Mouse (Mus musculus) CH12.LX (cell line): Measurements from ENCODE around the gene Zfp212. TPM values are rescaled to one million over a fixed set of nuclear protein-coding genes. Genes with fewer than 3 reads are reported as not detected.
A peak's percentile ranks its signal among the peaks of the same experiment; 100 is the strongest.

ENCODE experiments used
- DNase-seq: peaks from one replicate; pipeline ENCODE4 v3.0.0-alpha.2; 2013; ENCODE audit errors: extremely low read depth
- H3K27ac ChIP-seq: 2 replicates; pipeline ENCODE4 v1.5.1; 2012; ENCODE audit warnings: low read depth, mild to moderate bottlenecking, control low read depth, moderate library complexity; ENCODE audit not compliant: insufficient read depth
- H3K27me3 ChIP-seq: replicated peaks from 2 replicates; pipeline ENCODE3; 2012; ENCODE audit warnings: inconsistent platforms
- H3K36me3 ChIP-seq, 2 experiments: replicated peaks in 1 of 2; 2 replicates each; pipeline versions ENCODE3 to v1.6.1; 2012; ENCODE audit warnings: inconsistent platforms in 1 of 2, low read length in 1 of 2, mild to moderate bottlenecking in 1 of 2, mixed read lengths in 1 of 2, moderate library complexity in 1 of 2; ENCODE audit not compliant: control insufficient read depth in 1 of 2, insufficient read depth in 1 of 2
- H3K4me1 ChIP-seq, 2 experiments: 2 replicates each; pipeline ENCODE4 v1.6.1; 2012; ENCODE audit warnings: inconsistent platforms in 1 of 2, moderate library complexity in 1 of 2; ENCODE audit not compliant: insufficient read depth in 2 of 2, control insufficient read depth in 1 of 2
- H3K4me2 ChIP-seq: 2 replicates; pipeline ENCODE4 v1.6.1; 2012; ENCODE audit warnings: low read depth, mild to moderate bottlenecking, control low read depth; ENCODE audit not compliant: poor library complexity, insufficient read depth, severe bottlenecking
- H3K4me3 ChIP-seq, 3 experiments: fragments of 150-350 bp in 1 of 3; sonication (generic) in 1 of 3; replicated peaks in 1 of 3; 2 replicates each; pipeline versions ENCODE3 to v1.5.1; 2011 to 2012; ENCODE audit warnings: low read depth in 2 of 3, low read length in 2 of 3, mild to moderate bottlenecking in 2 of 3, moderate library complexity in 2 of 3, control low read depth in 1 of 3, improper control_type of control experiment in 1 of 3, inconsistent platforms in 1 of 3, mixed read lengths in 1 of 3; ENCODE audit not compliant: poor library complexity in 1 of 3
- H3K79me2 ChIP-seq: replicated peaks from 2 replicates; pipeline ENCODE4 v1.6.1; 2012; ENCODE audit warnings: mild to moderate bottlenecking, moderate library complexity; ENCODE audit not compliant: control insufficient read depth, poor library complexity, insufficient read depth, severe bottlenecking; ENCODE audit errors: extremely low read depth
- H3K9ac ChIP-seq: 2 replicates; pipeline ENCODE4 v1.6.1; 2012; ENCODE audit warnings: low read depth, mild to moderate bottlenecking, control low read depth, moderate library complexity; ENCODE audit not compliant: insufficient read depth
- H3K9me3 ChIP-seq: replicated peaks from 2 replicates; pipeline ENCODE3; 2012; ENCODE audit warnings: low read length, inconsistent platforms, mixed read lengths
- BHLHE40 ChIP-seq: IDR thresholded peaks from 2 replicates; pipeline ENCODE4 v1.6.1; 2011; ENCODE audit warnings: mild to moderate bottlenecking, low read depth, low read length, improper control_type of control experiment
- CHD1 ChIP-seq: IDR thresholded peaks from 2 replicates; pipeline ENCODE4 v1.6.1; 2012; ENCODE audit warnings: low read depth, low read length, improper control_type of control experiment, inconsistent platforms
- CHD2 ChIP-seq: IDR thresholded peaks from 2 replicates; pipeline ENCODE4 v1.6.1; 2011; ENCODE audit warnings: low read length, improper control_type of control experiment
- CTCF ChIP-seq, 2 experiments: IDR thresholded peaks in 1 of 2; conservative IDR thresholded peaks in 1 of 2; 2 replicates each; pipeline ENCODE4 v1.5.1; 2011 to 2012; ENCODE audit warnings: low read depth in 2 of 2, low read length in 2 of 2, improper control_type of control experiment in 1 of 2, inconsistent platforms in 1 of 2, mild to moderate bottlenecking in 1 of 2, moderate library complexity in 1 of 2
- E2F4 ChIP-seq: IDR thresholded peaks from 2 replicates; pipeline ENCODE4 v1.6.1; 2011; ENCODE audit warnings: low read depth, low read length, improper control_type of control experiment; ENCODE audit not compliant: insufficient replicate concordance
- ELF1 ChIP-seq: IDR thresholded peaks from 2 replicates; pipeline ENCODE4 v1.6.1; 2014; ENCODE audit warnings: low read depth, mild to moderate bottlenecking, inconsistent platforms, low read length, improper control_type of control experiment
- EP300 ChIP-seq: IDR thresholded peaks from 2 replicates; pipeline ENCODE4 v1.6.1; 2011; ENCODE audit warnings: low read length, improper control_type of control experiment
- ETS1 ChIP-seq: conservative IDR thresholded peaks from 2 replicates; pipeline ENCODE4 v1.6.1; 2012; ENCODE audit warnings: low read depth, mild to moderate bottlenecking, inconsistent platforms, low read length, improper control_type of control experiment, moderate library complexity
- IRF4 ChIP-seq: IDR thresholded peaks from 2 replicates; pipeline ENCODE4 v1.6.1; 2014; ENCODE audit warnings: low read depth, mild to moderate bottlenecking, inconsistent platforms, low read length, improper control_type of control experiment
- JUND ChIP-seq: conservative IDR thresholded peaks from 2 replicates; pipeline ENCODE4 v1.6.1; 2011; ENCODE audit warnings: low read depth, low read length, improper control_type of control experiment
- MAX ChIP-seq: IDR thresholded peaks from 2 replicates; pipeline ENCODE4 v1.6.1; 2011; ENCODE audit warnings: low read length, improper control_type of control experiment
- MAZ ChIP-seq: IDR thresholded peaks from 2 replicates; pipeline ENCODE4 v1.6.1; 2012; ENCODE audit warnings: low read depth, mild to moderate bottlenecking, inconsistent platforms, low read length, improper control_type of control experiment, moderate library complexity
- MYC ChIP-seq: IDR thresholded peaks from 2 replicates; pipeline ENCODE4 v1.6.1; 2011; ENCODE audit warnings: low read depth, mild to moderate bottlenecking, improper control_type of control experiment, low read length
- NELFE ChIP-seq: IDR thresholded peaks from 2 replicates; pipeline ENCODE4 v1.6.1; 2011; ENCODE audit warnings: low read depth, low read length, improper control_type of control experiment
- NRF1 ChIP-seq: IDR thresholded peaks from 2 replicates; pipeline ENCODE4 v1.6.1; 2014; ENCODE audit warnings: low read depth, mild to moderate bottlenecking, inconsistent platforms, low read length, improper control_type of control experiment, moderate library complexity
- PAX5 ChIP-seq: IDR thresholded peaks from 2 replicates; pipeline ENCODE4 v1.6.1; 2012; ENCODE audit warnings: low read length, inconsistent platforms, mixed read lengths
- POLR2A ChIP-seq: IDR thresholded peaks from 2 replicates; pipeline ENCODE4 v1.6.1; 2011; ENCODE audit warnings: low read depth, mild to moderate bottlenecking, improper control_type of control experiment, low read length
- SIN3A ChIP-seq: IDR thresholded peaks from 2 replicates; pipeline ENCODE4 v1.6.1; 2012; ENCODE audit warnings: low read length, improper control_type of control experiment, inconsistent platforms
- SMC3 ChIP-seq: IDR thresholded peaks from 2 replicates; pipeline ENCODE4 v1.6.1; 2011; ENCODE audit warnings: low read depth, low read length, improper control_type of control experiment
- TBP ChIP-seq: conservative IDR thresholded peaks from 2 replicates; pipeline ENCODE4 v1.6.1; 2011; ENCODE audit warnings: low read depth, low read length, improper control_type of control experiment
- TCF12 ChIP-seq: IDR thresholded peaks from 2 replicates; pipeline ENCODE4 v1.6.1; 2014; ENCODE audit warnings: low read depth, mild to moderate bottlenecking, inconsistent platforms, low read length, improper control_type of control experiment
- UBTF ChIP-seq: IDR thresholded peaks from 2 replicates; pipeline ENCODE4 v1.6.1; 2012; ENCODE audit warnings: low read depth, mild to moderate bottlenecking, inconsistent platforms, low read length, improper control_type of control experiment, moderate library complexity
- ZC3H11A ChIP-seq: IDR thresholded peaks from 2 replicates; pipeline ENCODE4 v1.6.1; 2012; ENCODE audit warnings: low read depth, mild to moderate bottlenecking, inconsistent platforms, low read length, improper control_type of control experiment
- ZNF384 ChIP-seq: IDR thresholded peaks from 2 replicates; pipeline ENCODE4 v1.6.1; 2012; ENCODE audit warnings: low read depth, low read length, improper control_type of control experiment, inconsistent platforms
- dilution Hi-C: fragments of 300-500 bp; cut with MboI; formaldehyde crosslinking; loops from 2 replicates; pipeline ENCODE4 v1.14.3; 2020; ENCODE audit warnings: low sequenced_read_pairs; ENCODE audit not compliant: extremely low pct_unique_long_range_greater_than_20kb, extremely low pct_ligation_motif_present
- in situ Hi-C: fragments of 300-500 bp; cut with MboI; formaldehyde crosslinking; loops from 3 replicates; pipeline ENCODE4 v1.14.3; 2019; ENCODE audit warnings: low sequenced_read_pairs, low pct_ligation_motif_present, low pct_unique_long_range_greater_than_20kb, mixed read lengths
- polyA plus RNA-seq: library from polyadenylated mRNA; unstranded; fragments of >175 nt; gene quantifications from 2 replicates; pipeline ENCODE4 v1.2.1, GENCODE M21; 2012; ENCODE audit warnings: low read depth; ENCODE audit not compliant: insufficient read length
- total RNA-seq, 2 experiments: library from RNA; depleted of rRNA; stranded (reverse); fragments of 300-350 nt in 1 of 2; fragments of >200 nt in 1 of 2; gene quantifications; 2 replicates each; pipeline ENCODE4 v1.2.3; 2012 to 2014

The Zfp212 gene
- total and polyA plus RNA-seq, 3 experiments, result 5.1 to 12.1 (median 6.3) TPM

DNA sequence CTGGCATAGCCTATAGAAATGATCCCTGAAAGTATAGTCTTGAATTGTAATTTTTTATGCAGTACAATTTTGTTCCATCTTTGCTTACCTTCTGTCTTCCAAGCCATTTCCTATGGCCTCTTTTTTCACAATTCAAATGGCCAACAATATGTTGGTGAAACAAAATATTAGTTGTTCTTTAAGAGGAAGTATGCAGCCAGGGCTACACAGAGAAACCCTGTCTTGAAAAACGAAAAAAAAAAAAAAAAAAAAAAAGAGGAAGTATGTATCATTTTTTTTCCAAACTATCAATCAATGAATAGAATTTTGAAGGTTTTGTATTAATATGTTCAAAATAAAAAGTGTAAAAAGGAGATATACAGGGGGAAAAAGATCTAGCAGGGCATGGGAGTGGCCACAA lies 8.6 kb upstream of the Zfp212 start:
- Histone ChIP-seq H3K79me2 (no peaks in the 10 kb centered on the region), H3K4me3 (no peak overlapping the region), H3K9ac (no peak overlapping the region), H3K27me3 (no peaks in the 10 kb centered on the region)
- dilution Hi-C loops, result no loop called here
- no peak for DNase-seq
- TF ChIP-seq JUND (no peak), BHLHE40 (no peak), IRF4 (no peak), ETS1 (no peak), ZNF384 (peak; percentile 81)
- TF ChIP-seq, all 38 proteins: peak for 1
- no peak overlapping the region for H3K27ac ChIP-seq
- H3K4me1 ChIP-seq, result no peaks in the 10 kb centered on the region; a peak in 1 of 4 replicates
- no peak overlapping the region for H3K4me2 ChIP-seq
- peaks cover 0 to 24% of the 10 kb centered on the region in 2 experiments for H3K36me3 ChIP-seq
- in situ Hi-C loops, result no loop called here
- no peaks in the 10 kb centered on the region for H3K9me3 ChIP-seq

- no peak for DNase-seq
- Histone ChIP-seq H3K36me3 (peaks cover 0 to 11% of the 10 kb centered on the region in 2 experiments), H3K4me1 (no peaks in the 10 kb centered on the region; a peak in 1 of 4 replicates), H3K4me3 (no peak overlapping the region), H3K27ac (no peak overlapping the region), H3K9me3 (no peaks in the 10 kb centered on the region), H3K9ac (no peak overlapping the region), H3K4me2 (no peak overlapping the region), H3K27me3 (no peaks in the 10 kb centered on the region), H3K79me2 (no peaks in the 10 kb centered on the region)
- dilution Hi-C loops (no loop called here), in situ Hi-C loops (no loop called here)
- no peak for TF ChIP-seq EP300
- TF ChIP-seq TCF12, result no peak
- no peak for TF ChIP-seq MYC
- no peak for TF ChIP-seq IRF4
- TF ChIP-seq POLR2A, result no peak
- no peak for TF ChIP-seq BHLHE40
- no peak for TF ChIP-seq NRF1
- TF ChIP-seq SMC3, result no peak
- no peak for TF ChIP-seq MAX
- TF ChIP-seq UBTF, result no peak
- no peak for TF ChIP-seq MAZ
- TF ChIP-seq NELFE, result no peak
- no peak for TF ChIP-seq CHD2
- no peak for TF ChIP-seq JUND
Observed at GRCm38 (mm10) chr6:47912991-47913390, 7.3 kb upstream of the Zfp212 start.

DNA sequence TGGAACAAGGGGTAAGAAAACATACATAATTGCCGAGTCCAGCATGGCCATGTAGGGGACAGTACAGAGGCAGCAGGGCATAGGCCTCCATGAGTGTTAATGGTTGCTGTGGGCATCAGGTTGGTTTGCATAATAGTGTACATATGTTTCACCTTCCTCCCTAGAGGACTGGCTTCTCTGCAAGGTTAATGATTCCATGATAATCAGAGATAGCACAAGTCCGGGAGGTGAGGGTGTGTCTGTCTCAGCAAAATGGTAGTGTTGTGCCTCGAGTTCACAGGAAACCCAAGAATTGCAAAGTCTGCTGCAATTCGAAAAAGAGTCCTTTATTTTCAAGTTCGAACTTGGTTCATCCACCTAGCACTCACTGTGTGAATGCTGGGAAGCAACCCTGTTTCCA lies 3.2 kb upstream of the Zfp212 start:
- Histone ChIP-seq H3K27ac (no peak overlapping the region), H3K4me1 (peaks cover 2 to 15% of the 10 kb centered on the region in 2 experiments; a peak in 3 of 4 replicates), H3K36me3 (no peaks in the 10 kb centered on the region)
- no peak for DNase-seq
- in situ Hi-C loops (no loop called here), dilution Hi-C loops (no loop called here)
- TF ChIP-seq TBP, result no peak
- no peak for TF ChIP-seq CTCF (conservative IDR thresholded peaks at IDR 0.05 in 1 of 2, IDR thresholded peaks at IDR 0.05 in 1 of 2; ENCODE audit: low read depth in 2 of 2, low read length in 2 of 2)
- TF ChIP-seq E2F4, result no peak
- no peak for TF ChIP-seq TCF12
- TF ChIP-seq CHD1, result no peak
- no peak for TF ChIP-seq ZC3H11A
- no peak for TF ChIP-seq PAX5
- TF ChIP-seq ELF1, result no peak
- no peak for TF ChIP-seq SIN3A
- no peak for TF ChIP-seq MAZ
- TF ChIP-seq, all 38 proteins: peak for 0
- Histone ChIP-seq H3K27me3 (no peaks in the 10 kb centered on the region), H3K9me3 (no peaks in the 10 kb centered on the region), H3K4me2 (no peak overlapping the region), H3K79me2 (peaks cover 16% of the 10 kb centered on the region), H3K9ac (no peak overlapping the region), H3K4me3 (no peak overlapping the region)
